Mouse (Mus musculus) ES-CJ7 (cell line): ENCODE results near the gene Itfg1.

Experiments
- DNase-seq: peaks from one replicate; pipeline ENCODE4 v3.0.0; 2011; ENCODE audit warnings: low read depth, low spot score

Gene Itfg1

DNA sequence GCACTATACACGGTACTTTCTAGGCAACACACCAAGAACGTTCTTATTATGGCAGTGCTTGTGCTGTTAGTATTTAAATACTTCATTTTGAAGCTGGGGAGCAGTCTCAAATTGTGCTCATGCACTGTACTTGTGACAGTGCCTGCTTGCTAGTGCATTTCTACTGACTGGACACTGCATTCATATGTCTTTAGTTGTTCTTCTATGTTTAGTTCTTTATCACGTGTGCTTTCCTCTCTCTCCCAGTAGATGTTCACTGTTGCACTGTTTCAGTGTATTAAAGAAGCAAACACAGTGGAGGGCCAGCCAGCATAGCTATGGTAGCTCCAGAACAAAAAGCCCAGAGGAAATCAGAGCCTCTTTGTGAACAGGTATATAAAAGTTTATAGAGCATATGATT is 110.2 kb downstream of the Itfg1 start:
- no peak for DNase-seq

DNA sequence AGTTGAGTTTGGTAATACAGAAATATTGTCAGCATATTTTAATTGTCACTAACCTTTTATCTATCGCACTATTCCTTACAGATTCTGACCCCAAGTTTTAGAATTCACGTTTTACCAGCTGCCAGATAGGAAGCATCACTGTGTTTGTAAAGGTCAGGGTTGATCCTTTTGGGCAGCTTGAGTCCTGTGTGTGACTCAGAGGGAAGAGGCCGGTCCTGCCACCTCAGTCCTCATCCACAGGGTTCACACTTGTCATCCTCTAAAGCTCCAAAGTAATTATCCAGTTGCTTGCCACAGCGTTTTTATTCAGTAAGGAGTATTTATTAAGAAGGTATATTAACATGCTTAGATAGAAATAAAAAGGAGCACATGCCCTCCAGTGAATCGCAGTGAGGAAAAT is 123.5 kb downstream of the Itfg1 start:
- DNase-seq = no peak

DNA sequence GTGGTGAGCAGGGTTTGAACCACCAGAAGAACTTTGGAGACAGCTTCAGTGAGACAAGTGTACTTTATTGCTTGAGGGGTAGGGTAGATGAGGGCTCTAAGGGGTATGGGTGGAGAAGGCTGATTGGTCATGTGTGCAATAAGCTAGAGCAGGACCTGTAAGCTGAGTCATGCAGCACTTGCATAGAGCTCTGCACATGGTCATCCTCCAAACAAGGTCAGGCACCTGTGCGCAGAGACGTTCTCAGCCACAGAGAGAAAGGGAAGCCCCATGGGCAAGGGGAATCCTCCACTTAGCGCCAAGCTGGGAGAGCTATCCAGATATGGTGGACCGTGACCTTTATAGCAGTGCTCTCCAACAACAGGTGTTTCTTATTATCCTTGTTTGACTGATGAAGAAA is 124.0 kb downstream of the Itfg1 start:
- no peak for DNase-seq

GRCm38 (mm10) chr8:85706988-85707387 is 133.7 kb downstream of the Itfg1 start:
- no peak for DNase-seq

DNA sequence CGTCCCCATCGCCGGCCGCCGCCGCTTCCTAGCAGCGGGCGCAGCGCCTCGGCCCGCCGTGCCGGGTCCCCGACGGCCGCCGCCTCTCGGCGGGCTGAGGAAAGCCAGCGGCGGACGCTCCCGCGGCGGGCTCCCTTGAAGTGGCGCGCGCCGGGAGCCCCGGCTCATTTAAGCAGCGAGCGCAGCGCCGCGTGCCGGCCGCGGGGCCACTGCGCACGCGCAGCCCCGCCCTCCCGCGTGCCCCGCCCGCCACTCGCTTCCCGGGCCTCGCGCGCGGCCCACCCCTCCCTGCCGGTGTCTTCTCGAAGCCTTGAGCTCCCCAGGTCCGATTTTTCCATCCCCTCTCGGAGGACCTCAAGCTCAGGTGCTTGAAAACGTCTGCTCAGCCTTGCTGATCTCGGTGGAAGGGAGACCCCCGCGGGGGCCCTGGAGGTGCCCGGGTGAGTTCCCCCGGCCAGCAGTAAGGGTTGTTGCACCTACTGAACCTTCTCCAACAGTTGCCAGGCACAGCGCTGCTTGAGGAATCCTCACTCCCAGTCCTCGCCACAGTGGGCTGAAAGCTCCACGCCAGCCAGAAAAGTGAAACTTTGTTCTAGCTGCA is 139.9 kb downstream of the Itfg1 start, which contains the start of gene Neto2:
TSS of gene Neto2 (minus strand) at position 174 of the 601 bp plus-strand sequence.
- peak; percentile 65 for DNase-seq

DNA sequence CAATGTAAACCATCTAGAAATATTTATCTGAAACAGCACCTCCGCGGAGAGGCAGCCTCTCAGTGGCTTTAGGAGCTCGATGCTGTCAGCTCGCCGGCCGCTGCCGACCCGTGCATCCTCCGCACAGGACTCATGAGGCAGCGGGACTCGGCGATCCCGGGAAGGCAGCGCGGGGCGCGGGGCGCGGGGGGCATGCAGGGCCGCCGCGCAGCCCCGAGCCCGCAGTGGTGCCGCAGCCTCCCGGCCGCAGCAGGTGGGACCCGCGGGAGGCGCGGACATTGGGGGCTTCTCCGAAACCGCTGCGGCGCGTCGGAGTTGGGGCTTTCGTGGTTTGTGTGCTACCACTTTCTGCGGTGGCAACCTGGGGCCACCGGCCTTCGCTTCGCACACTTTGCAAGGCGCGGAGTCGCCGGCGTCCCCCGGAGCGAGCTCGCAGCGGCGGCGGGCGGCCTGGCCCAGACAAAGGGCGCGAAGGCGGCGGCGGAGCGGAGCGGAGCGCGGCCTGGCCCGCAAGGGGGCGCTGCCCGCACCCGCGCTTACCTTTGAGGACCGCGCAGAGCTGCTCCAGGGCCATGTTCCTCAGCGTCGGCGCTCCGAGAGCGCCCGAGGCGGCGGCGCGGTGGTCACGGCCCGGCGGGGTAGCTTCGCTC is 140.5 kb downstream of the Itfg1 start:
- DNase-seq = peak; percentile 70

DNA sequence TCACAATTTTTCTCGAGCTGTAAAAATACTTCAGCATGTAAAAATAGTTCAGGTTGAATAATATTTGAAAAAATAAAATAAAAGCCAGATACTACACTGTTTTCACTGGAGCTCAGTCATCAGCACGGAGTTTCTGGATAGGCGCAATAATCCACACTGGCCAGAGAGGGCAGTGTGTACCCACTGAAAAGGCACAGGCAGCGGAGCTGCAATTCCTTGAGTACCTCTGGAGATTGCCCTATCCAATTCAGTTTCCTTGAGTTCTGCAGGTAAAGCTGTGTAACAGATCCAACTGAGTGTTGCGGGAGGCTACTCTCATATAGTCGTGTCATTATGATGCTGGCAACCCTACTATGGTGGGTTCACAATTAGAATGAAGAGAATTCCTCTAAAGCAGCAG is 141.7 kb downstream of the Itfg1 start:
- peak; percentile 90 for DNase-seq
